Mouse (Mus musculus) kidney, adult 2 months (tissue): ENCODE results near the gene Tcfl5. TPM values are rescaled to one million over a fixed set of nuclear protein-coding genes. Genes with fewer than 3 reads are reported as not detected.

Experiments
- DNase-seq: peaks from one replicate; pipeline ENCODE4 v3.0.0; 2021
- H3K27ac ChIP-seq: fragments of 200-500 bp; 2 replicates; pipeline ENCODE4 v1.5.1; 2012; ENCODE audit warnings: low read depth, low read length, control low read depth, inconsistent platforms; ENCODE audit not compliant: insufficient read depth
- H3K27me3 ChIP-seq: fragments of 200-500 bp; replicated peaks from 2 replicates; pipeline ENCODE4 v1.6.1; 2012; ENCODE audit warnings: mild to moderate bottlenecking, moderate library complexity, low read length, inconsistent platforms; ENCODE audit not compliant: control insufficient read depth, insufficient read depth
- H3K36me3 ChIP-seq: fragments of 200-500 bp; 2 replicates; pipeline ENCODE4 v1.6.1; 2012; ENCODE audit warnings: mild to moderate bottlenecking, moderate library complexity, low read length, inconsistent platforms; ENCODE audit not compliant: control insufficient read depth, insufficient read depth
- H3K4me1 ChIP-seq: fragments of 200-500 bp; 2 replicates; pipeline ENCODE4 v1.6.1; 2011; ENCODE audit warnings: low read length; ENCODE audit not compliant: control insufficient read depth, insufficient read depth
- H3K4me3 ChIP-seq: fragments of 200-500 bp; 2 replicates; pipeline ENCODE4 v1.5.1; 2011; ENCODE audit warnings: mild to moderate bottlenecking, low read depth, low read length, control low read depth; ENCODE audit not compliant: insufficient read depth
- CTCF ChIP-seq: fragments of 200-500 bp; conservative IDR thresholded peaks from 2 replicates; pipeline ENCODE4 v1.5.1; 2011; ENCODE audit warnings: low read depth, mild to moderate bottlenecking, control low read depth, low read length, moderate library complexity, mixed read lengths; ENCODE audit not compliant: insufficient read depth, insufficient read length
- POLR2A ChIP-seq: fragments of 200-500 bp; IDR thresholded peaks from one replicate; pipeline ENCODE4 v1.6.1; 2011; ENCODE audit warnings: low read depth, low read length, control low read depth
- WGBS: fragments of 180-500 bp; shearing (Covaris S2); methylation state at CpG from one replicate; pipeline ENCODE4 v1.1.7; 2018; 5-methylcytosine and 5-hydroxymethylcytosine counted together
- polyA plus RNA-seq: library from polyadenylated mRNA; depleted of rRNA; stranded (reverse); fragments of >200 nt; gene quantifications from 2 replicates; pipeline ENCODE4 v1.2.3, GENCODE M21; 2012

The Tcfl5 gene
- polyA plus RNA-seq, 1 experiment = 0.05 TPM

DNA sequence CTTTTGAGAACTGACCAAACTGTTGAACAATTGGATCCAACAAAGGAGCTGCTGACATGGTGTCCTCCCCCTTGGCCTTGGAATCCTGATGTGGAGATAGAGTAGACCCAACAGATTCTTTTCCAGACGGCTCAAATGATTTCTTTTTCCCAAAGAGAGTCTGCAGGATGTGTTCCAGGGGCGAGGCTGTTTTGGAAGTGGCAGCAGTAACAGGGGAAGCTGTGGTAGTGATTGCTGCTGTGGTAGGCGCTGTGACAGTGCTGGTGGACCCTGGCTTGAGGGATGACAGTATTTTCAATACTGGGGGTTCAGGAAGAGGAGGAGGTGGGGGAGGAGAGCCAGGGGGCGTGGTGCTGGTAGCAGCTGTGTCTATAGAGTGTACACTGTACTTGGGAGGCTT is 19.5 kb upstream of the Tcfl5 start:
- Histone ChIP-seq H3K36me3 (no peaks in the 10 kb centered on the region), H3K4me3 (no peak overlapping the region), H3K27ac (no peak overlapping the region), H3K4me1 (no peaks in the 10 kb centered on the region), H3K27me3 (no peaks in the 10 kb centered on the region)
- WGBS = 78% methylated on average over 4 of the region's 4 CpGs
- DNase-seq = no peak
- TF ChIP-seq CTCF (no peak), POLR2A (no peak)

DNA sequence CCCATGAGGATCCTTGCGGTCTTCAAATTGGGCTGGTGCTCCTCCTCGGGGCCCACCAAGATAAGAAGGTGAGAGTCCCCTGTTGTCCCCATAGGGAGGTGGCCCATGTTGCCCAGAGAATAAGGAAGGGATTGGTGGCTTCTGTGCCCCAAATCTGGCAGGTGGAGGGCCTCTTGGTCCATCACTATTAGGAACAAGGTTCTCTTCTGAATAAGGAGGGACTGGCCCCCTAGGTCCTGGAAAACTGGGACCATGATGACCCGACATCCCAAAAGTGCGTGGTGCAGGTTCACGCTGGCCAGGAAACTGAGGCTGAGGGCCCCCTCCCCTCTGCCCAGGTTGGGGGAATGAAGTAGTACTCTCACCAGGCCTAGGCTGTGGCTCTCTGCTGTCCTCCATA is 18.0 kb upstream of the Tcfl5 start:
- H3K4me3 ChIP-seq = no peak overlapping the region
- WGBS = 93% methylated on average over 5 of the region's 5 CpGs
- TF ChIP-seq POLR2A (no peak), CTCF (no peak)
- H3K27me3 ChIP-seq = no peaks in the 10 kb centered on the region
- no peak overlapping the region for H3K27ac ChIP-seq
- H3K4me1 ChIP-seq = no peaks in the 10 kb centered on the region
- H3K36me3 ChIP-seq = no peaks in the 10 kb centered on the region
- DNase-seq = no peak

DNA sequence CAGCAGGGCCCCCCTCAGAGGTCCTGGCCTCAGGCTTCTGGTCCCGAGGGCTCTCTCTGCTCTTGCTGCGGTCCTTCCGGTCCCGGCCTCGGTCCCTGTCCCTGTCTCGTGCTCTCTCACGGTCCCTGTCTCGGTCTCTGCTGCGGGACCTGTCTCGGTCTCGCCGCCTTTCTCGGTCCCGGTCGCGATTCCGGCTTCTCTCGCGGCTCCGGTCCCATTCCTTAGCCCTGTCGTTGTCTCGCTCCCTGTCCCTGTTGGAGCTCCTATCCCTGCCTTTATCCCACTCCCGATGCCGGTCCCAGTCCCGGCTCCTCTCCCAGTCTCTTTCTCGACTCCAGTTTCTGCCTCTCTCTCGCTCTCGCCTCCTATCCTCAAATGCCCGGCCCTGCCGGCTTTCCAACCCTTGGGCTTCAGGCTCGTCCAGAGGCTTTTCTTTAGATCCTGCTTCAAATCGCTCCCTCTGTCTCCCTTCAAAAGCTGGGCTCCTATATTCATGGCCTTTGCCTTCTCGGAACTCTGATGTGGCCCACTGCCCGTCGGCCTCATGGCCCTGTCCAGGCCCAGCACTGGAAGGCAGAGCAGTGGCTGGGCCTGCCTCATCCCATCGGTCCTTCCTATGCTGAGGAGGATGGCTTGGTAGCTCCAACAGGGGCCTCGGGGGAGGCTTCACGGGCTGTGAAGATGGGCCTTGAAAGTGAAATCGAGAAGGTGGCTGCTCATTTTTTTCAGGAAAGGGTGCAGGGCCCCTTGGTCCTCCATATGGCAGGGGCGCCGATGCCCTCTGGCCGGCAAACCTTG is 17.0 kb upstream of the Tcfl5 start:
- H3K27ac ChIP-seq = no peak overlapping the region
- no peaks in the 10 kb centered on the region for H3K36me3 ChIP-seq
- H3K27me3 ChIP-seq = no peaks in the 10 kb centered on the region
- H3K4me3 ChIP-seq = no peak overlapping the region
- no peak for TF ChIP-seq POLR2A
- TF ChIP-seq CTCF = no peak
- WGBS = 32% methylated on average over 42 of the region's 42 CpGs
- DNase-seq = peak; percentile 8
- H3K4me1 ChIP-seq = no peaks in the 10 kb centered on the region

DNA sequence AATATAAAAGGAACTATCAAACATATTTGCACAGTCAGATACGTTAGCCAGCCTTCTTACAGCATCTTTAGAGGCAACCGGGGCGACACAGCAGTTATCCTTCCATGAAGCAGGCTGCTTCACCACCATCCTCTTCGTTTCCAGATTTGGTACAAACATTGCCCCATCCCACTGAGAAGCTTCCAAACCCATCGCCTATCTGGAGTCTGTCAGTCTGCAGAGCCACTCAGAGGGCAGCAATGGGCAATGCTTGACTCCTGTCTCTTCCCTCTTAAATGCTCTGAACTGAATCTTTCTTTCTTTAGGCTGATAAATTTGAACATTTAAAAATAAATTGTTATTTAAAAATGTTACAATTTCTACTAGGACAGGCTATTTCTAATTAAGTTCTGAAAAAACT is 15.9 kb upstream of the Tcfl5 start:
- Histone ChIP-seq H3K27me3 (no peaks in the 10 kb centered on the region), H3K4me1 (no peaks in the 10 kb centered on the region), H3K4me3 (no peak overlapping the region), H3K36me3 (no peaks in the 10 kb centered on the region), H3K27ac (no peak overlapping the region)
- no peak for TF ChIP-seq POLR2A
- TF ChIP-seq CTCF = no peak
- no peak for DNase-seq
- 93% methylated on average over 5 of the region's 5 CpGs for WGBS

DNA sequence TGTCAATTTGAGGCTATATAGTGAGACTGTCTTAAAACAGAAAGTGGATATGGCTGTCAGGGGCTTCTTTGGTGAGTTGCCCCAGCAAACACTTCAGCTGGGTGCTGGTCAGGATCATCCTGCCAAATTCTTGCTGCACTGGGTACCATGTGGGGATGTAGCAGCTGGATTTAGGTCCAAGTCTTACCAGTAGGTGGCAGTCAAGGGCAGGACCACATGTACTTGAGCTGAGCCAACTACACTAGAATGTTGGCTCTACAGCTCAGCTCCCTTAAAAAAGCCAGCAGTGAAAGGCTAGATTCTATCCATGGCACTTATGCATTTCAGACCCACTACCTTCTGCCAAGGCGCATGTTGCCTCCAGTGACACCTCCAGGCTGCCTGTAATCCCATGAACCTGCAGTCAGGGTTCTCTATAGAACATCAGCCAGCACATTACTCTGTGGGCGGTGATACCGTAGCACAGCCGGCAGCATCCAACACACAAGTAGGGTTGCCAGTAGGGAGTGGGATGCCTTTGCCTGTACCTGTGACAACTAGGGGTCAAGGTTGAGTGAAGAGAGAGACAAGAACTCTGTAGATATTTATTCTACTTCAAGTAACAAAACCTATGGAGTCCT is 15.0 kb upstream of the Tcfl5 start:
- no peaks in the 10 kb centered on the region for H3K4me1 ChIP-seq
- no peak for TF ChIP-seq POLR2A
- peak; percentile 93 for TF ChIP-seq CTCF
- no peaks in the 10 kb centered on the region for H3K27me3 ChIP-seq
- H3K27ac ChIP-seq = no peak overlapping the region
- no peak overlapping the region for H3K4me3 ChIP-seq
- no peaks in the 10 kb centered on the region for H3K36me3 ChIP-seq
- peak; percentile 78 for DNase-seq
- 78% methylated on average over 4 of the region's 4 CpGs for WGBS

DNA sequence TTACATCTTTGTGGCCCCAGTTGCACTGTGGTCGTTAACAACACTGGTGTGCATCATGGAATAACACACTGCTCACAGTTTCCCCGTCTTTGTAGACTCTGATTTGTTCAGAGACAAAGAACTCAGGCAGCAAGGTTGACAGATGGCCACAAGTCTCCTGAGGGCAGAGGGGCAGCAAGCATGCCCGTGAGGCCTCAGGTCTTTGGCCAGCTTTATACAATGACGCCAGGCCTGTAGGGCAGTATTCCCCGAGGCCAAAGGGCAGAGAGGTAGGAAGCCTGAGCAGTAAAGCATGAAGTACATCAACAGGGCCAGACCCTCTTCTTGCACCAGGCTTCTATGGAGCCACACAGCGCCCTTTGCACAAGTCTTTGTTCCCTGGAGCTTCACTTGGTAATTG is 12.6 kb upstream of the Tcfl5 start:
- no peaks in the 10 kb centered on the region for H3K36me3 ChIP-seq
- no peaks in the 10 kb centered on the region for H3K27me3 ChIP-seq
- TF ChIP-seq POLR2A = no peak
- no peak for TF ChIP-seq CTCF
- no peak overlapping the region for H3K4me3 ChIP-seq
- peak; percentile 48 for DNase-seq
- H3K4me1 ChIP-seq = no peaks in the 10 kb centered on the region
- WGBS = 28% methylated on average over 6 of the region's 6 CpGs
- no peak overlapping the region for H3K27ac ChIP-seq

DNA sequence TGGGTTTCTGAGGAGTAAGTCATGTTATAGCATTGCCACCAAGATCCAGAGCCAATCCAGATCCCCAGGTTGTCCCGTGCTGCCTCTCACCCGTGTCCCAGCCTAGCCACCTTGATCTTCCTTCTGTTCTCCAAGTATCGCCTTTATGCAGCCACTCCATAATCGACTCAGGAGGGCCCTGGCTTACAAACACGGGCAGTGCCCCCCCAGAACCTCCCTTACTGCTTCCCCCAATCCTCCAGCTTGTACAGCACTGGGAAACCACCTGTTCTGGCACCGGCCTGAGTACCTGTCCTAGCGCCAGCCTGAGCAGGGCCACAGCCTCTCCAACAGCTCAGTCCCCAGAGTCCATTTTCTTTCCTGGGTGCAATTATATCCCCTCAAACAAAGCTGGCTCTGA is 12.2 kb upstream of the Tcfl5 start:
- TF ChIP-seq CTCF = no peak
- no peaks in the 10 kb centered on the region for H3K4me1 ChIP-seq
- H3K36me3 ChIP-seq = no peaks in the 10 kb centered on the region
- no peak overlapping the region for H3K4me3 ChIP-seq
- no peaks in the 10 kb centered on the region for H3K27me3 ChIP-seq
- WGBS = 80% methylated on average over 7 of the region's 7 CpGs
- DNase-seq = no peak
- no peak overlapping the region for H3K27ac ChIP-seq
